Mouse (Mus musculus) liver, embryonic 14.5 days (tissue): ENCODE measurements around the gene Gamt. TPM values are rescaled to one million over a fixed set of nuclear protein-coding genes. Genes with fewer than 3 reads are reported as not detected.

Experiments
- ATAC-seq: fragments of 200-750 bp; cut with Nextera tagmentation; 2 replicates; pipeline ENCODE4 v1.8.0; 2017; ENCODE audit warnings: moderate number of reproducible peaks, mild to moderate bottlenecking, moderate library complexity; ENCODE audit not compliant: insufficient read depth
- DNase-seq, 3 experiments: peaks; one replicate each; pipeline ENCODE4 v3.0.0-alpha.2; 2012 to 2013; ENCODE audit warnings: low read depth in 3 of 3, low spot score in 3 of 3
- H3K27ac ChIP-seq: fragments of 300-500 bp; sonication (generic); 2 replicates; pipeline ENCODE4 v1.5.1; 2014; ENCODE audit warnings: moderate library complexity, mild to moderate bottlenecking, control low read depth, inconsistent platforms
- H3K27me3 ChIP-seq: fragments of 300-500 bp; sonication (generic); 2 replicates; pipeline ENCODE4 v1.6.1; 2014; ENCODE audit warnings: mild to moderate bottlenecking, low read length, moderate library complexity; ENCODE audit not compliant: control insufficient read depth, insufficient read depth
- H3K36me3 ChIP-seq: fragments of 300-500 bp; sonication (generic); replicated peaks from 2 replicates; pipeline ENCODE4 v1.6.1; 2014; ENCODE audit warnings: low read depth; ENCODE audit not compliant: control insufficient read depth, insufficient read depth
- H3K4me1 ChIP-seq, 2 experiments: fragments of 200-500 bp in 1 of 2; fragments of 300-500 bp in 1 of 2; sonication (generic) in 1 of 2; replicated peaks; 2 replicates each; pipeline ENCODE4 v1.6.1; 2012 to 2014; ENCODE audit warnings: antibody characterized with exemption in 1 of 2, inconsistent platforms in 1 of 2, low read length in 1 of 2; ENCODE audit not compliant: control insufficient read depth in 2 of 2, insufficient read depth in 2 of 2
- H3K4me2 ChIP-seq: fragments of 300-500 bp; sonication (generic); 2 replicates; pipeline ENCODE4 v1.6.1; 2014; ENCODE audit warnings: low read depth, mild to moderate bottlenecking, control low read depth, moderate library complexity
- H3K4me3 ChIP-seq, 2 experiments: fragments of 200-500 bp in 1 of 2; fragments of 300-500 bp in 1 of 2; sonication (generic) in 1 of 2; 2 replicates each; pipeline ENCODE4 v1.5.1; 2012 to 2014; ENCODE audit warnings: low read depth in 2 of 2, low read length in 2 of 2, mild to moderate bottlenecking in 2 of 2, control low read depth in 1 of 2, inconsistent platforms in 1 of 2, moderate library complexity in 1 of 2; ENCODE audit not compliant: insufficient read depth in 1 of 2
- H3K9ac ChIP-seq: fragments of 300-500 bp; sonication (generic); replicated peaks from 2 replicates; pipeline ENCODE4 v1.6.1; 2014; ENCODE audit warnings: mild to moderate bottlenecking, control low read depth, moderate library complexity
- H3K9me3 ChIP-seq: fragments of 300-500 bp; sonication (generic); 2 replicates; pipeline ENCODE4 v1.6.1; 2016; ENCODE audit warnings: low read length, mixed read lengths; ENCODE audit not compliant: control insufficient read depth
- CTCF ChIP-seq: IDR thresholded peaks from 2 replicates; pipeline ENCODE4 v1.5.1; 2016; ENCODE audit warnings: antibody characterized with exemption, low read depth, control low read depth
- EP300 ChIP-seq: IDR thresholded peaks from 2 replicates; pipeline ENCODE4 v1.6.1; 2016; ENCODE audit warnings: antibody characterized with exemption, low read depth
- WGBS: fragments of 180-500 bp; shearing (Covaris S2); extraction: QIAGEN DNeasy Blood & Tissue Kit; methylation state at CpG from one replicate; pipeline ENCODE4 v1.1.7; 2014; ENCODE audit not compliant: insufficient replicate concordance; 5-methylcytosine and 5-hydroxymethylcytosine counted together
- polyA plus RNA-seq, 2 experiments: library from polyadenylated mRNA; depleted of rRNA in 1 of 2; stranded (reverse) in 1 of 2; unstranded in 1 of 2; fragments of >200 nt; fragmentation: Nextera tagmentation in 1 of 2; extraction: Ambion mirVana in 1 of 2; gene quantifications; 2 replicates each; pipeline versions ENCODE4 v1.2.1 to v1.2.3; 2012 to 2014

Gamt gene
- polyA plus RNA-seq, 2 experiments = 41.4 to 64.9 TPM

- Histone ChIP-seq H3K9me3 (no peaks in the 10 kb centered on the region), H3K9ac (peak overlapping the region; percentile 99), H3K27me3 (peaks cover 15% of the 10 kb centered on the region), H3K4me2 (peak overlapping the region; percentile 84), H3K36me3 (peaks cover 16% of the 10 kb centered on the region), H3K27ac (peak overlapping the region; percentile 79), H3K4me1 (peaks cover 9 to 19% of the 10 kb centered on the region in 2 experiments), H3K4me3 (peak overlapping the region; percentile 87 to 91)
- DNase-seq = no peak
- 9% methylated on average over 14 of the region's 14 CpGs for WGBS
- ATAC-seq = no peak
- peak; percentile 30; the same call in 1 of the 2 replicates for TF ChIP-seq CTCF
- TF ChIP-seq EP300 = no peak
These were observed 32.5 kb upstream of the Gamt start for GRCm38 (mm10) chr10:80293325-80293724.

- peak within 1 kb of the TSS; percentile 84 for H3K4me2 ChIP-seq
- TF ChIP-seq EP300 (peak; percentile 14; the same call in 1 of the 2 replicates), CTCF (peak; percentile 93)
- peak within 1 kb of the TSS; percentile 87 to 91 for H3K4me3 ChIP-seq
- peaks cover 7% of the 10 kb centered on the region; the same call in 1 of the 2 replicates for H3K27me3 ChIP-seq
- H3K27ac ChIP-seq = peak within 1 kb of the TSS; percentile 79
- WGBS = under 1% methylated on average over 72 of the region's 72 CpGs
- peaks cover 21% of the 10 kb centered on the region for H3K36me3 ChIP-seq
- ATAC-seq (peak; percentile 84), DNase-seq (peak; percentile 89 to 92 (median 91))
- peaks cover 9 to 19% of the 10 kb centered on the region in 2 experiments for H3K4me1 ChIP-seq
- H3K9ac ChIP-seq = peak within 1 kb of the TSS; percentile 99
- H3K9me3 ChIP-seq = no peaks in the 10 kb centered on the region
These were observed 31.7 kb upstream of the Gamt start, which contains the start of gene Rps15 for GRCm38 (mm10) chr10:80292251-80293146. TSS of gene Rps15 (plus strand) at chr10:80292453.

GRCm38 (mm10) chr10:80288657-80289056 lies 27.8 kb upstream of the Gamt start:
- no peak overlapping the region for H3K9ac ChIP-seq
- no peaks in the 10 kb centered on the region for H3K27me3 ChIP-seq
- H3K4me2 ChIP-seq = no peak overlapping the region
- peaks cover 43% of the 10 kb centered on the region for H3K36me3 ChIP-seq
- DNase-seq (no peak), ATAC-seq (no peak)
- H3K9me3 ChIP-seq = no peaks in the 10 kb centered on the region
- H3K4me1 ChIP-seq = peaks cover 6 to 7% of the 10 kb centered on the region in 2 experiments
- H3K4me3 ChIP-seq = no peak overlapping the region
- 72% methylated on average over 8 of the region's 8 CpGs for whole genome bisulfite sequencing
- no peak overlapping the region for H3K27ac ChIP-seq
- peak; percentile 48 for TF ChIP-seq CTCF
- no peak for TF ChIP-seq EP300

- Histone ChIP-seq H3K4me1 (peaks cover 4% of the 10 kb centered on the region in 2 experiments), H3K27ac (no peak overlapping the region), H3K36me3 (peaks cover 44% of the 10 kb centered on the region), H3K9ac (no peak overlapping the region), H3K4me3 (no peak overlapping the region), H3K27me3 (no peaks in the 10 kb centered on the region), H3K4me2 (no peak overlapping the region), H3K9me3 (no peaks in the 10 kb centered on the region)
- DNase-seq (no peak), ATAC-seq (no peak)
- WGBS = 89% methylated on average over 12 of the region's 12 CpGs
- no peak for TF ChIP-seq CTCF
- TF ChIP-seq EP300 = no peak
These were observed 27.3 kb upstream of the Gamt start for GRCm38 (mm10) chr10:80288097-80288496.
